Mouse (Mus musculus) ES-Bruce4 (cell line): ENCODE results near the gene Gpn3.

Source experiments
- CTCF ChIP-seq: IDR thresholded peaks from one replicate; pipeline ENCODE4 v1.8.1; 2011; ENCODE audit warnings: low read depth, low read length
- POLR2A ChIP-seq: IDR thresholded peaks from one replicate; pipeline ENCODE4 v1.8.1; 2011; ENCODE audit warnings: low read length; ENCODE audit not compliant: insufficient read depth

DNA sequence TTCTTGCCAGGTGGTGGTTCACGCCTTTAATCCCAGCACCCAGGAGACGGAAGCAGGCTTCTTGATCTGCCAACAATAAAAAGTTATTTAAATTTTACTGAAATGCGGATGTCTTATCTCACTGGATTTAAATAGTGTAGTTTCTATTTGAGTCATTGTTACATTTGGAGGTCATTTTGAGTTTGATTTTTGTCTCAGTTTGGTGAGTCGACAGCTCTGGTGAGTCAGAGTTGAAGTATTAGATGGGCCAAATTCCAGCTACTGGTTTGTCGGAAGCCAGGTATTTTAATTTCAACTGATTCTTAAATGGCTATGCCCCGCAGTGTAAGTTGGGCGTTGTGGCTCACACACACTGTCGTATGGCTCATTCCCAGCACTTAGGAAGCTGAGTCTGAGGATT is 59.5 kb downstream of the Gpn3 start:
- TF ChIP-seq POLR2A, result no peak
- TF ChIP-seq CTCF, result no peak
